Mouse (Mus musculus): ENCODE measurements around the gene Stxbp4.

The Stxbp4 gene

GRCm38 (mm10) chr11:90650231-90650885 lies 12.5 kb upstream of the Stxbp4 start:
- no peak for DNase-seq (ENCODE audit: low spot score in 2 of 2)

GRCm38 (mm10) chr11:90649777-90650176 lies 11.9 kb upstream of the Stxbp4 start:
- no peak for DNase-seq (ENCODE audit: low spot score in 2 of 2)

DNA sequence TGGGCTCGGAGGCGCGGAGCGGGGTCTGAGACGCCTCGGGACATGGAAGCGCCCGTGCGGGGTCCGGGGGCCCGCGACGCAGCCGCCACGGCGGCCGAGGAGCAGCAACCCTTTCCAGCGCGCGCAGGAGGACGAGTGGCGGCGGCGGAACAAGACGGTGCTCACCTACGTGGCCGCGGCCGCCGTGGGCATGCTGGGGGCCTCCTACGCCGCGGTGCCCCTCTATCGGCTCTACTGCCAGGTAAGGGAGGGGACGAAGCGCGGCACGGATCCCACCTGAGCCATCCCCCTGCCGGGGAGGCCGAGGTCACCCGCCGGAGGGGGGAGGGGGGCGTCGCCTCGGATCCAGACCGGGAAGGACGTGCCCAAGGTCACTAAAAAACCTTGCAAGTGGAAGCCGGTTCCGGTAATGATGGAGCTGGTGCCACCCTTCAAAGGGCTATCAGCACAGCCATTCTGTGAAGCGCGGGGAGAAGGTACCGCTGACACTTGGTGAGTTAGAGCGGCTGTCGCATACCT lies 487 bp upstream of the Stxbp4 start:
- peak in 1 of 2 experiments; percentile 4 for DNase-seq (ENCODE audit: low spot score in 2 of 2)

DNA sequence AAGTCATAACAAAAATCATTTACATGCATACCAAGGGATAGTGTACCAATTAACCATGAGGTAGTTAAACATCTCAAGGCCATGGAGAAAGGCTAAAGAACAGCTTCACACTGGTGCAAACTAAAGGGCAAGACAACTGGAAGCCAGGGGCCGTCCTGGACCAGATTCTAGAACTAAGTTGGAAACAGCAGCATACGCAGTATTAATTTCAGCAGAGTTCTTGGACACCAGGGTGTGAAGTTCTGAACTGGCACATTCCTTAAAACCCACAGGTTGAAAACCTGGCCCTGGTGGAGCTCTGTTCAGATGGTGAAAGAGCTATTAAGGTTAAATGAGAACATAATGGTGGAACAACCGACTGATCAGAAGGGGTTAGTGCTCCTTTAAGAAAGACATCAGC lies 3.2 kb downstream of the Stxbp4 start:
- DNase-seq (ENCODE audit: low spot score in 2 of 2): no peak

- no peak for DNase-seq (ENCODE audit: low spot score in 2 of 2)
Observed at GRCm38 (mm10) chr11:90632480-90632879, 5.4 kb downstream of the Stxbp4 start.

GRCm38 (mm10) chr11:90627751-90628150 lies 10.1 kb downstream of the Stxbp4 start:
- DNase-seq (ENCODE audit: low spot score in 2 of 2): no peak

- no peak for DNase-seq (ENCODE audit: low spot score in 2 of 2)
Observed at GRCm38 (mm10) chr11:90625174-90625573, 12.7 kb downstream of the Stxbp4 start.

GRCm38 (mm10) chr11:90623477-90623876 lies 14.4 kb downstream of the Stxbp4 start:
- DNase-seq (ENCODE audit: low spot score in 2 of 2): no peak

DNA sequence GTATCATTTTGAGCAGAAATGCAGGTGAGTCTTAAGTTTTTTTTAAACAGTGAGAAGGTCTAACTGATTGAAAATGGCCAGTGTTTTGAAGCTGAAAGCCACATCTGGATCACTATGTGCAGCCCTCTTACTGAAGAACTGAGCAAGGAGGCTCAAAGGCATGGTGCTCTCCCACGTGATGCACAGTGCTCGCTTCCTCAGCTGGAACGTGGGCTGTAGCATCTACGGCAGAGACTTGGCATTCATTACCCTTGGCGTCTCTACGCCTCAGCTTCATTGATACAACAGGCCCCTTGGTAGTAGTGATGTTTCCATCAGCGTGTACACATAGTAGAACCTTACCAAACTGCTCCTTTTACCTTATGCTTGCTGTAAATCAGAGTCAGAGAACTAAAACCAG lies 15.4 kb downstream of the Stxbp4 start:
- DNase-seq (ENCODE audit: low spot score in 2 of 2): no peak

GRCm38 (mm10) chr11:90622044-90622443 lies 15.8 kb downstream of the Stxbp4 start:
- no peak for DNase-seq (ENCODE audit: low spot score in 2 of 2)

GRCm38 (mm10) chr11:90616431-90616830 lies 21.5 kb downstream of the Stxbp4 start:
- DNase-seq (ENCODE audit: low spot score in 2 of 2): no peak

DNA sequence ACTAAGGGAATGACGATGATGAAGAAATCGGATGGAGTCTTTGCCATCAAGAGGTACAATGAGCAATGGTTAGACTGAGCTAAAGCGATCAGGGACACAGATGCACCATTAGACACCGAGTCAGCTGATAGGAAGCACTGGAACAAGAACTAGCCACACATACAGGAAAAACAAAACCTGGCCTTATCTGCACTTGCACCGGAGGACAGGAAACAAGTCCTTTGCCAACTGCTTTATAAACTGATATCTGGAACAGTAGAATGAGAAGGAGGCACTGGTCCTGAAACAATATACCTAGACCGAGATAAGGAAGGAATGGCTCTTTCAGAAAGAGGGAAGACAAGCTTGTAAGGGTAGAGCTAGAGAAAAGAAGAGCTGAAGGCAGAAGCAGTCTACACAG lies 23.1 kb downstream of the Stxbp4 start:
- DNase-seq (ENCODE audit: low spot score in 2 of 2): no peak

GRCm38 (mm10) chr11:90612118-90612517 lies 25.8 kb downstream of the Stxbp4 start:
- no peak for DNase-seq (ENCODE audit: low spot score in 2 of 2)

GRCm38 (mm10) chr11:90603066-90603465 lies 34.8 kb downstream of the Stxbp4 start:
- DNase-seq (ENCODE audit: low spot score in 2 of 2): no peak

GRCm38 (mm10) chr11:90595826-90596225 lies 42.1 kb downstream of the Stxbp4 start:
- no peak for DNase-seq (ENCODE audit: low spot score in 2 of 2)

GRCm38 (mm10) chr11:90590996-90591395 lies 46.9 kb downstream of the Stxbp4 start:
- no peak for DNase-seq (ENCODE audit: low spot score in 2 of 2)

DNA sequence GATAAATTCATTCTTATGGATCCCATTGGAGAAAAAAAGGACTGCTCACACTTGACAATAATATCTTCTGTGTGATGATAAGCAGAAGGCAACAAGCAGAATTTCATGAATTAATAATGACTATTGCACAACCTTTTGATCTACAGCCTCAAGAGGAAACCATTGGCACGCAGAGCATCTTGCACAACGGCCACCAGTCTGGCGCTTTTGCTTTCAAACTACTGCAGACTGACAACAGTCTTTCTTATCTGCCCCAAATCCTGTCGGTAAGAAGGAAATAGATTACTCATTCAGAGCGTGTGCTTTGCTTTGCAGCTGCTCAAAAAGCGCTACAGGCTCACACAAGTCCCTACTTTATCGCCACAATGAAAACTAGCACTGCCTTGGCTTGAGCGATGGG lies 51.7 kb downstream of the Stxbp4 start:
- no peak for DNase-seq (ENCODE audit: low spot score in 2 of 2)

- DNase-seq (ENCODE audit: low spot score in 2 of 2): no peak
Observed at GRCm38 (mm10) chr11:90585754-90586153, 52.1 kb downstream of the Stxbp4 start.

- DNase-seq (ENCODE audit: low spot score in 2 of 2): no peak
Observed at GRCm38 (mm10) chr11:90577057-90577780, 60.7 kb downstream of the Stxbp4 start.

DNA sequence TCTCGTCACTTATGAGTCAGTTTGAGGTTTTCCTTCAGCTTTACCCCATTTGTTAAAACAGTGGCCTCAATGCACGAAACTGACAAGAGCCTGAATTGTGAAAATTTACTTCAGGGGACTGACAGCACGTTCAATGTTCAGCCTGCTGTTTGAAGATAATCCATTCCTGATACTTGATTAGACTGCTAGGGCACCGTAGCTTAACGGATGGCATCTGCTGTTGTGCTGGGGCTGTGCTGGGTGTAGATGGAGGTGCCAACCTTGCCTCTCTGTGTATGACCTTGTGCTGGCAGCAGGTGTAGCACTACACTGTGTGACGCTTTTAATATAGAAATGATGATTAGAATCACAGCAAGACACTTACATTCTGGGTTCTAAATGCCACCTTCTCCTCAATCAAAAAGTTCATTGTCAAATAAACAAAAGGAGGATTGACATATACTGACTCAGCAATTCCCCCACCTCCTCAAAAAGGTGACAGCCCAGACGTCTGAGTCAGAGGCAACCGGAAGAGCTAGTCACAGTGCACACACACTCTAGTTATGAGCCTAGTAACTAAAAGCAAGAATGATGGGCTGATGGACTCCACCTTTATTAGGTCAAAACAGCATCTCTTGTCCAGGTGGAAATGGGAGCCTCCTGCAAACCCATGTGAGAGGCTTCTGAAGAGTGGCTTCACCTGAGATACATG lies 61.5 kb downstream of the Stxbp4 start:
- no peak for DNase-seq (ENCODE audit: low spot score in 2 of 2)

DNA sequence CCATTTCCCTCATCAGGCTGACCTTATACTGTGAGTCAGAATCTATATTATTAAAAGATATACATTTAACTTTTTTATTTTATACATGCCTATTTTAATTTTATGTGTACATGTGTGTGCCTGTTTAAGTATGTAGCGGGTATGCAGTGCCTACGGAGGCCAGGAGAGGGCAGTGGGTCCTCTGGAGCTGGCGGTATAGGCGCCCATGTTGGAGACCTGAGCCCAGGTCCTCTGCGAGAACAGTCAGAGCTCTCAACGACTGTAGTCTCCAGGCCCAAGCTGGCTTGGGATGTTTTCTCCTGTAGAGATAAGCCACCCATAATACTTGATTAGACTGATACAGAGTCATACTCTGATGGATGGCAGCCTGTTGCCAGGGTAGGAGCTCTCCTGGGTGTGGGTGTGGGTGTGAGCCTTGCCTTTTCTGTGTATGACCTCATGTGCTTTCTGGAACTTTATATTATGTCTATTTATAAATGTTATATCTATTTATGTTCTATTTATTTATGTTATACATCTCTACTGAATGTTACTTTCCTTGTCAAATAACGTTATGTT lies 62.3 kb downstream of the Stxbp4 start:
- no peak for DNase-seq (ENCODE audit: low spot score in 2 of 2)

GRCm38 (mm10) chr11:90570646-90571259 lies 67.1 kb downstream of the Stxbp4 start:
- DNase-seq (ENCODE audit: low spot score in 2 of 2): no peak
